Mouse (Mus musculus) G1E (cell line): Measurements from ENCODE around the gene Osbpl9.

Experiments used
- CTCF ChIP-seq: IDR thresholded peaks from 2 replicates; pipeline ENCODE4 v1.5.1; 2012; ENCODE audit warnings: low read depth, low read length, inconsistent platforms, mixed read lengths
- TAL1 ChIP-seq: conservative IDR thresholded peaks from 2 replicates; pipeline ENCODE4 v1.6.1; 2012; ENCODE audit warnings: low read depth, low read length, inconsistent platforms, mixed read lengths

GRCm38 (mm10) chr4:109078941-109079340 is 123.1 kb downstream of the Osbpl9 start:
- no peak for TF ChIP-seq TAL1
- TF ChIP-seq CTCF: no peak
